Mouse (Mus musculus): ENCODE results near the gene Ldhal6b.

GRCm38 (mm10) chr17:5410336-5410735 lies 8.2 kb downstream of the Ldhal6b start:
- TF ChIP-seq CTCF (IDR thresholded peaks at IDR 0.05; ENCODE audit: low read depth) (no peak), EP300 (IDR thresholded peaks at IDR 0.05; ENCODE audit: low read depth) (no peak)

All from heart, postnatal 0 days (tissue).